Mouse (Mus musculus) ES-Bruce4 (cell line): ENCODE results near the gene Chid1. TPM values are rescaled to one million over a fixed set of nuclear protein-coding genes. Genes with fewer than 3 reads are reported as not detected.

ENCODE experiments used
- H3K27ac ChIP-seq: 2 replicates; pipeline ENCODE4 v1.5.1; 2012; ENCODE audit warnings: low read length, inconsistent platforms; ENCODE audit not compliant: insufficient read depth
- H3K27me3 ChIP-seq: 2 replicates; pipeline ENCODE4 v1.6.1; 2012; ENCODE audit warnings: mild to moderate bottlenecking, low read length, inconsistent platforms; ENCODE audit not compliant: control insufficient read depth, poor library complexity, insufficient read depth, severe bottlenecking
- H3K36me3 ChIP-seq: 2 replicates; pipeline ENCODE4 v1.6.1; 2012; ENCODE audit warnings: inconsistent platforms, mild to moderate bottlenecking, low read length, moderate library complexity; ENCODE audit not compliant: control insufficient read depth, poor library complexity, insufficient read depth, severe bottlenecking
- H3K4me1 ChIP-seq: one replicate; pipeline ENCODE4 v1.8.1; 2011; ENCODE audit warnings: low read length; ENCODE audit not compliant: control insufficient read depth, insufficient read depth
- H3K4me3 ChIP-seq: 2 replicates; pipeline ENCODE4 v1.5.1; 2011; ENCODE audit warnings: low read depth, mild to moderate bottlenecking, low read length
- H3K9ac ChIP-seq: 2 replicates; pipeline ENCODE4 v1.6.1; 2012; ENCODE audit warnings: low read depth, mild to moderate bottlenecking, inconsistent platforms; ENCODE audit not compliant: poor library complexity, severe bottlenecking
- H3K9me3 ChIP-seq: replicated peaks from 2 replicates; pipeline ENCODE4 v1.6.1; 2012; ENCODE audit warnings: mild to moderate bottlenecking, low read length, inconsistent platforms; ENCODE audit not compliant: control insufficient read depth, poor library complexity, insufficient read depth, severe bottlenecking
- CTCF ChIP-seq: IDR thresholded peaks from one replicate; pipeline ENCODE4 v1.8.1; 2011; ENCODE audit warnings: low read depth, low read length
- EP300 ChIP-seq: IDR thresholded peaks from 2 replicates; pipeline ENCODE4 v1.6.1; 2011; ENCODE audit warnings: low read depth, low read length; ENCODE audit not compliant: insufficient read depth
- POLR2A ChIP-seq: IDR thresholded peaks from one replicate; pipeline ENCODE4 v1.8.1; 2011; ENCODE audit warnings: low read length; ENCODE audit not compliant: insufficient read depth
- polyA plus RNA-seq: library from polyadenylated mRNA; stranded (reverse); fragments of >200 nt; gene quantifications from 2 replicates; pipeline ENCODE4 v1.2.4, GENCODE M21; 2011; ENCODE audit warnings: low read depth; ENCODE audit not compliant: missing spikeins, insufficient read depth, insufficient read length

Gene Chid1
- polyA plus RNA-seq, 1 experiment = 16.7 TPM

- no peaks in the 10 kb centered on the region for H3K9me3 ChIP-seq
- H3K27ac ChIP-seq = no peak overlapping the region
- no peaks in the 10 kb centered on the region for H3K36me3 ChIP-seq
- H3K4me1 ChIP-seq = no peaks in the 10 kb centered on the region
- no peak overlapping the region for H3K4me3 ChIP-seq
- no peak for TF ChIP-seq POLR2A
- no peak for TF ChIP-seq EP300
- TF ChIP-seq CTCF = no peak
- H3K9ac ChIP-seq = no peak overlapping the region
- no peaks in the 10 kb centered on the region for H3K27me3 ChIP-seq
Measured at GRCm38 (mm10) chr7:141495379-141495778, 44.3 kb downstream of the Chid1 start.

GRCm38 (mm10) chr7:141493729-141494128 lies 45.9 kb downstream of the Chid1 start:
- Histone ChIP-seq H3K4me3 (no peak overlapping the region), H3K27me3 (no peaks in the 10 kb centered on the region), H3K9ac (no peak overlapping the region), H3K9me3 (no peaks in the 10 kb centered on the region), H3K4me1 (no peaks in the 10 kb centered on the region), H3K27ac (no peak overlapping the region), H3K36me3 (no peaks in the 10 kb centered on the region)
- no peak for TF ChIP-seq CTCF
- TF ChIP-seq EP300 = no peak
- no peak for TF ChIP-seq POLR2A

GRCm38 (mm10) chr7:141492738-141493137 lies 46.9 kb downstream of the Chid1 start:
- H3K27ac ChIP-seq = no peak overlapping the region
- no peaks in the 10 kb centered on the region for H3K4me1 ChIP-seq
- TF ChIP-seq POLR2A (no peak), CTCF (no peak), EP300 (no peak)
- no peak overlapping the region for H3K4me3 ChIP-seq
- H3K9ac ChIP-seq = no peak overlapping the region
- no peaks in the 10 kb centered on the region for H3K9me3 ChIP-seq
- H3K27me3 ChIP-seq = no peaks in the 10 kb centered on the region
- H3K36me3 ChIP-seq = no peaks in the 10 kb centered on the region

- Histone ChIP-seq H3K4me3 (no peak overlapping the region), H3K27ac (no peak overlapping the region), H3K27me3 (no peaks in the 10 kb centered on the region), H3K36me3 (no peaks in the 10 kb centered on the region), H3K4me1 (no peaks in the 10 kb centered on the region), H3K9me3 (no peaks in the 10 kb centered on the region), H3K9ac (no peak overlapping the region)
- peak; percentile 23 for TF ChIP-seq CTCF
- TF ChIP-seq EP300 = no peak
Measured at GRCm38 (mm10) chr7:141491151-141491550, 48.5 kb downstream of the Chid1 start.

- Histone ChIP-seq H3K9ac (no peak overlapping the region), H3K27ac (no peak overlapping the region), H3K9me3 (no peaks in the 10 kb centered on the region), H3K36me3 (no peaks in the 10 kb centered on the region), H3K27me3 (no peaks in the 10 kb centered on the region), H3K4me1 (peaks cover 5% of the 10 kb centered on the region), H3K4me3 (no peak overlapping the region)
- TF ChIP-seq EP300 (no peak), POLR2A (no peak), CTCF (no peak)
Measured at GRCm38 (mm10) chr7:141487141-141487540, 52.5 kb downstream of the Chid1 start.

GRCm38 (mm10) chr7:141486239-141486638 lies 53.4 kb downstream of the Chid1 start:
- peaks cover 5% of the 10 kb centered on the region for H3K4me1 ChIP-seq
- no peak for TF ChIP-seq CTCF
- TF ChIP-seq POLR2A = no peak
- TF ChIP-seq EP300 = no peak
- no peaks in the 10 kb centered on the region for H3K36me3 ChIP-seq
- H3K27me3 ChIP-seq = no peaks in the 10 kb centered on the region
- H3K27ac ChIP-seq = no peak overlapping the region
- no peak overlapping the region for H3K4me3 ChIP-seq
- H3K9ac ChIP-seq = no peak overlapping the region
- H3K9me3 ChIP-seq = no peaks in the 10 kb centered on the region
